Comparison of ENCODE assay signal across 8 mouse cellular contexts in genomic region chr15:82345820-82346470, GRCm38 (mm10). TPM values are rescaled to one million over a fixed set of nuclear protein-coding genes. Genes with fewer than 3 reads are reported as not detected.
DNase-seq lines count a peak whose midpoint lies in the region; ATAC-seq and TF ChIP-seq lines count a peak whose summit lies in the region.

No protein-coding gene starts in this region.

- peak overlapping the region; percentile 99 for H3K27ac ChIP-seq in gastrocnemius, adult 2 months
- peak overlapping the region; percentile 88 for H3K27ac ChIP-seq in hindbrain, postnatal 0 days
- peak overlapping the region; percentile 94 for H3K27ac ChIP-seq in left cerebral cortex, adult 2 months

- peak; percentile 68 for ATAC-seq in common myeloid progenitor, adult 5-6 weeks (replicated peaks; ENCODE audit: low read depth, poor library complexity, severe bottlenecking)
- ATAC-seq in hindbrain, postnatal 0 days: peak; percentile 99
- ATAC-seq in megakaryocyte, adult 5-6 weeks (ENCODE audit: poor library complexity, severe bottlenecking): peak; percentile 78

- no peaks in the 10 kb centered on the region for H3K27me3 ChIP-seq in hindbrain, postnatal 0 days (ENCODE audit: insufficient read depth, low read length)

- H3K9me3 ChIP-seq in hindbrain, postnatal 0 days (ENCODE audit: low read length): no peaks in the 10 kb centered on the region

- TF ChIP-seq CTCF in gastrocnemius, adult 2 months (IDR thresholded peaks at IDR 0.05): no peak
- TF ChIP-seq CTCF in hindbrain, postnatal 0 days (IDR thresholded peaks at IDR 0.05; ENCODE audit: low read depth): no peak
- no peak for TF ChIP-seq CTCF in left cerebral cortex, adult 2 months (IDR thresholded peaks at IDR 0.05)

- peak overlapping the region; percentile 81 for H3K4me2 ChIP-seq in hindbrain, postnatal 0 days (ENCODE audit: low read depth, low read length)

- peaks cover 14% of the 10 kb centered on the region for H3K4me1 ChIP-seq in hindbrain, postnatal 0 days (ENCODE audit: insufficient read depth, low read length)

- under 1% methylated on average over 51 of the region's 51 CpGs for WGBS in hindbrain, postnatal 0 days

- peak overlapping the region; percentile 75 for H3K4me3 ChIP-seq in gastrocnemius, adult 2 months
- peak overlapping the region; percentile 67 for H3K4me3 ChIP-seq in hindbrain, postnatal 0 days (ENCODE audit: low read length)
- peak overlapping the region; percentile 91 for H3K4me3 ChIP-seq in left cerebral cortex, adult 2 months

- DNase-seq in ZHBTc4 (ENCODE audit: low read depth, low spot score): peak; percentile 99
- peak; percentile 98 for DNase-seq in gastrocnemius, adult 2 months
- peak; percentile 99 for DNase-seq in hindbrain, postnatal 0 days (ENCODE audit: low spot score)
- DNase-seq in left cerebral cortex, adult 2 months (ENCODE audit: extremely low spot score in 1 of 2, low spot score in 2 of 2): peak; percentile 96 to 98
- DNase-seq in right cerebral cortex, adult 2 months (ENCODE audit: low spot score in 2 of 2): peak; percentile 98 to 99
- peak; percentile 98 for DNase-seq in urinary bladder, postnatal 14 days (ENCODE audit: low spot score)

- H3K9ac ChIP-seq in hindbrain, postnatal 0 days (replicated peaks; ENCODE audit: low read length): peak overlapping the region; percentile 69

- H3K36me3 ChIP-seq in hindbrain, postnatal 0 days (ENCODE audit: insufficient read depth, low read length): peaks cover 28% of the 10 kb centered on the region

- intact Hi-C loops in gastrocnemius, adult 2 months (cut with DNase I): loop anchor here (10.0 kb wide), 2 partner anchors 281 to 491 kb away; partner anchors contain the start of genes Mei1 and Tob2
- intact Hi-C loops in left cerebral cortex, adult 2 months (cut with DNase I): loop anchor here (2.0 kb wide), 1 partner anchor 71 kb away; the partner anchor contains the start of gene Sept3

RNA-seq across cellular contexts. Expression of gene Smdt1, which starts 7.2 kb away (rescaled TPM):
- total RNA-seq in common myeloid progenitor, adult 5-6 weeks (2017): 43.6 and 67.9 TPM in 2 replicates
- 100 to 1,000 TPM; 134 to 141 TPM for total RNA-seq in gastrocnemius, adult 2 months (2021)
- total RNA-seq in hindbrain, postnatal 0 days (2014; rRNA removed): 288 and 293 TPM in 2 replicates
- polyA plus RNA-seq in hindbrain, postnatal 0 days (2015; fragmentation: Nextera tagmentation; extraction: Ambion mirVana): 392 and 401 TPM in 2 replicates
- 100 to 1,000 TPM; 137 to 141 TPM for total RNA-seq in left cerebral cortex, adult 2 months (2021)
- total RNA-seq in megakaryocyte, adult 5-6 weeks (2015): 226 and 229 TPM in 2 replicates
- 123 and 170 TPM in 2 replicates for total RNA-seq in megakaryocyte, adult 5-6 weeks (2017)

RNA-seq across cellular contexts. Expression of gene Pheta2, which starts 7.2 kb away (rescaled TPM):
- total RNA-seq in common myeloid progenitor, adult 5-6 weeks (2017): 13.1 and 15.5 TPM in 2 replicates
- total RNA-seq in gastrocnemius, adult 2 months (2021): under 1 TPM; 0.26 to 0.61 TPM
- 0.93 and 1.2 TPM in 2 replicates for total RNA-seq in hindbrain, postnatal 0 days (2014; rRNA removed)
- 1.3 and 1.4 TPM in 2 replicates for polyA plus RNA-seq in hindbrain, postnatal 0 days (2015; fragmentation: Nextera tagmentation; extraction: Ambion mirVana)
- under 1 TPM; 0.25 to 0.42 TPM for total RNA-seq in left cerebral cortex, adult 2 months (2021)
- total RNA-seq in megakaryocyte, adult 5-6 weeks (2015): 2.4 and 2.7 TPM in 2 replicates
- total RNA-seq in megakaryocyte, adult 5-6 weeks (2017): 3.5 and 3.7 TPM in 2 replicates

RNA-seq across cellular contexts. Expression of gene Naga, which starts 7.2 kb away (rescaled TPM):
- total RNA-seq in common myeloid progenitor, adult 5-6 weeks (2017): 19.2 and 32.4 TPM in 2 replicates
- total RNA-seq in gastrocnemius, adult 2 months (2021): 10 to 100 TPM; 10.5 to 10.9 TPM
- 41.6 and 51.1 TPM in 2 replicates for total RNA-seq in hindbrain, postnatal 0 days (2014; rRNA removed)
- 36.9 and 37.2 TPM in 2 replicates for polyA plus RNA-seq in hindbrain, postnatal 0 days (2015; fragmentation: Nextera tagmentation; extraction: Ambion mirVana)
- total RNA-seq in left cerebral cortex, adult 2 months (2021): 10 to 100 TPM; 33.5 to 35.2 TPM
- 159 and 162 TPM in 2 replicates for total RNA-seq in megakaryocyte, adult 5-6 weeks (2015)
- 145 and 160 TPM in 2 replicates for total RNA-seq in megakaryocyte, adult 5-6 weeks (2017)

RNA-seq across cellular contexts. Expression of gene Ndufa6, which starts 8.2 kb away (rescaled TPM):
- 126 and 144 TPM in 2 replicates for total RNA-seq in common myeloid progenitor, adult 5-6 weeks (2017)
- 100 to 1,000 TPM; 464 to 595 TPM for total RNA-seq in gastrocnemius, adult 2 months (2021)
- 194 and 224 TPM in 2 replicates for total RNA-seq in hindbrain, postnatal 0 days (2014; rRNA removed)
- 511 and 516 TPM in 2 replicates for polyA plus RNA-seq in hindbrain, postnatal 0 days (2015; fragmentation: Nextera tagmentation; extraction: Ambion mirVana)
- 100 to 1,000 TPM; 206 to 211 TPM for total RNA-seq in left cerebral cortex, adult 2 months (2021)
- 254 and 294 TPM in 2 replicates for total RNA-seq in megakaryocyte, adult 5-6 weeks (2015)
- total RNA-seq in megakaryocyte, adult 5-6 weeks (2017): 138 and 158 TPM in 2 replicates

RNA-seq across cellular contexts. Expression of gene Cyp2d22, which starts 34.1 kb away (rescaled TPM):
- 0.64 TPM in 1 of 2 replicates, not detected in the other for total RNA-seq in common myeloid progenitor, adult 5-6 weeks (2017)
- total RNA-seq in gastrocnemius, adult 2 months (2021): 10 to 100 TPM; 13.1 to 16.4 TPM
- total RNA-seq in hindbrain, postnatal 0 days (2014; rRNA removed): 3.6 and 6.1 TPM in 2 replicates
- polyA plus RNA-seq in hindbrain, postnatal 0 days (2015; fragmentation: Nextera tagmentation; extraction: Ambion mirVana): 3.7 and 5.1 TPM in 2 replicates
- 10 to 100 TPM; 30.6 to 37.2 TPM for total RNA-seq in left cerebral cortex, adult 2 months (2021)
- total RNA-seq in megakaryocyte, adult 5-6 weeks (2015): 0.39 TPM in 1 of 2 replicates, not detected in the other
- 0.37 TPM in 1 of 2 replicates, not detected in the other for total RNA-seq in megakaryocyte, adult 5-6 weeks (2017)

Comparison
In these comparisons a context has a peak if more than half of its experiments do, and no peak if none do; other contexts are left out.
1. Peak in every context shown above with its lines: DNase-seq, ATAC-seq, H3K4me3 ChIP-seq and H3K27ac ChIP-seq.